Mouse (Mus musculus) lung, adult 2 months (tissue): Measurements from ENCODE around the gene Trp53rkb. TPM values are rescaled to one million over a fixed set of nuclear protein-coding genes. Genes with fewer than 3 reads are reported as not detected.
"Not testable (repeated sequence)": the region's sequence is repeated elsewhere in the genome, so short reads cannot be mapped to it uniquely, and the experiment has no call there.

ENCODE experiments used
- DNase-seq: peaks from one replicate; pipeline ENCODE4 v3.0.0; 2022
- H3K4me1 ChIP-seq: fragments of 200-500 bp; 2 replicates; pipeline ENCODE4 v1.6.1; 2011; ENCODE audit warnings: low read length; ENCODE audit not compliant: control insufficient read depth, insufficient read depth
- H3K4me3 ChIP-seq: fragments of 200-500 bp; replicated peaks from 2 replicates; pipeline ENCODE3; 2011; ENCODE audit warnings: low read depth, mild to moderate bottlenecking, control low read depth, low read length; ENCODE audit errors: extremely low read depth
- CTCF ChIP-seq: fragments of 200-500 bp; IDR thresholded peaks from 2 replicates; pipeline ENCODE4 v1.5.1; 2011; ENCODE audit warnings: mild to moderate bottlenecking, low read length, control low read depth; ENCODE audit not compliant: insufficient read depth
- POLR2A ChIP-seq: fragments of 200-500 bp; IDR thresholded peaks from 2 replicates; pipeline ENCODE4 v1.6.1; 2011; ENCODE audit warnings: low read depth, mild to moderate bottlenecking, control low read depth, low read length, borderline replicate concordance; ENCODE audit errors: extremely low read depth
- WGBS: fragments of 180-500 bp; shearing (Covaris S2); methylation state at CpG from one replicate; pipeline ENCODE4 v1.1.7; 2018; 5-methylcytosine and 5-hydroxymethylcytosine counted together
- polyA plus RNA-seq: library from polyadenylated mRNA; depleted of rRNA; stranded (reverse); fragments of >200 nt; gene quantifications from 2 replicates; pipeline ENCODE4 v1.2.3, GENCODE M21; 2012; rRNA removed

The Trp53rkb gene
- polyA plus RNA-seq, result 3.5 TPM in 2 replicates

- TF ChIP-seq POLR2A (no peak), CTCF (no peak)
- DNase-seq, result no peak
These were observed at the start of gene Trp53rkb for GRCm38 (mm10) chr2:166792355-166792754. TSS of gene Trp53rkb (plus strand) at chr2:166792531.

DNA sequence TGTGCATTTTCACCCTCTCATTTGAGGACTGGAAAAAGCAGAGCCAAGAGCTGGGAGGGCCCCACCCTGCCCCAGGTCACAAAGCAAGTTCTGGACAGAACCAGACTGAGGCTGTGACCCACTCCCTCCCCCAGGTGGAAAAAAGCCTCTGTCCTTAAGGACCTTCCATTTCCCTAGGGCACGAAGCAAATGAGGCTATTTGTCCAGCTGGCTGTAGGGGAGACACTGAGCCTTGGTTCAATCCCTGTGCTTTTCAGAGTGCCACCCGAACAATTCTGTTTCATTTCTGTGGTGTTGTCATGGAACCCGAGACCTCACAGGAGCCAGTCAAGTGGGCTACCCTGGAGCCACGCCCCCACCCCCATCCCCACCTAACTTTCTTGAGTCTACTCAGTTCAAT lies 48.8 kb upstream of the Trp53rkb start:
- H3K4me1 ChIP-seq, result no peaks in the 10 kb centered on the region
- TF ChIP-seq POLR2A (no peak), CTCF (no peak)
- DNase-seq, result no peak
- H3K4me3 ChIP-seq, result no peak overlapping the region
- 58% methylated on average over 4 of the region's 4 CpGs for WGBS

More at GRCm38 (mm10) chr2:166792355-166792754, at the start of gene Trp53rkb:
- 65% methylated on average over 5 of the region's 5 CpGs for WGBS
- Histone ChIP-seq H3K4me1 (0 out of 2 replicates have a peak, but pooled peaks cover 3% of the 10 kb centered on the region), H3K4me3 (peak within 1 kb of the TSS; percentile 65)

DNA sequence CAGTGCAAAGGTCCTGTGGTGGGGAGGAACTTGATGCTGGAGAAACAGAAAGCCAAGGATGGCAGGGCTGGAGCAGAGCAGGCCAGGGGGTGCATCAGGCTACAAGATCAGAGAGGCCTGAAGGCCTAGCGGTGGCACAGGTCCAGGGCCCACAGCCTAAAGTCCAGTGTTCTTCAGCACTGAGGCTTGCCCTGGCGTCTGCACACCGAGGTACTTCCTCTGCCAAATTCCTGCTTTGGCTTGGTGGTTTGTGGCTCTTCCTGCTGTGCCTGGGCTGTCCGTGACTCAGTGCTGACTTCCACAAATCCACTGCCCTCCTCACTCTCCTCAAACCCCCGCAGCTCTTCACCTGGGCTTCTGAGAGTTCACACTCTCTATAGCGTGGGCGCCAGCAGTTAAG lies 47.9 kb upstream of the Trp53rkb start:
- 64% methylated on average over 7 of the region's 7 CpGs for WGBS
- DNase-seq, result no peak
- Histone ChIP-seq H3K4me1 (no peaks in the 10 kb centered on the region), H3K4me3 (no peak overlapping the region)
- TF ChIP-seq CTCF (no peak), POLR2A (no peak)

GRCm38 (mm10) chr2:166745849-166746248 lies 46.5 kb upstream of the Trp53rkb start:
- no peak for TF ChIP-seq POLR2A
- DNase-seq, result no peak
- 64% methylated on average over 9 of the region's 9 CpGs for WGBS
- Histone ChIP-seq H3K4me3 (no peak overlapping the region), H3K4me1 (no peaks in the 10 kb centered on the region)

DNA sequence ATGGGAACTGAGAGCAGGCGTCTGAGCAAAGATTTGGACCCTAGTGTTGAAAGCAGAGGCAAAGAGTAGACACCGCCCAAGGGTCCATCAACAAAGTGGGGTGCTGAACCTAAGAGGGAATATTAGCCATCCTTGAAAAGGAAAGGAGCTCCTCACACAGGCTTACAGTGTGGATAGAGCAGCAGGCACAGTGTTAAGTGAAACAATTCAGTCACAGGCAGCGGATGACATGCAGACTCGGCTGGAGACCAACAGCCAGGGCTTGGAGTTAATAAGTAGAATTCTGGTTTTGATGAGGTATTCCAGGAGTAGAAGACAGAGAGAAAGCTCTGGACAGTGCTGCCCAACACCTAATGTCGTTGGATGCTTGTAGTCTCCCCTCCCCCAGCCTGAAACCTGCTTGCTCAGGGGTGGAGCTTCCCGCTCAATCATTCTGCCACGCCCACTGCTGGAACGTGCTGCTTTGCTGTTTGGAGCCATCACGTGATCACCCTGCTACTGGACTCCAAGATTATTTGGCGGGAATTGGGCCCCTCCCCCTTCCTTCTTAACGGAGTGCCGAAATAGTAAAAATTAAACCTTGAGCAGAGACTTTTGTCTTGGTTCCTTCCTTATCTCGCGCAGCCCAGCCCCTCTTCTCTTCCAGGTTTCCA lies 45.9 kb upstream of the Trp53rkb start:
- not testable (repeated sequence) for H3K4me1 ChIP-seq, DNase-seq, H3K4me3 ChIP-seq
- WGBS, result 33% methylated on average over 14 of the region's 14 CpGs

DNA sequence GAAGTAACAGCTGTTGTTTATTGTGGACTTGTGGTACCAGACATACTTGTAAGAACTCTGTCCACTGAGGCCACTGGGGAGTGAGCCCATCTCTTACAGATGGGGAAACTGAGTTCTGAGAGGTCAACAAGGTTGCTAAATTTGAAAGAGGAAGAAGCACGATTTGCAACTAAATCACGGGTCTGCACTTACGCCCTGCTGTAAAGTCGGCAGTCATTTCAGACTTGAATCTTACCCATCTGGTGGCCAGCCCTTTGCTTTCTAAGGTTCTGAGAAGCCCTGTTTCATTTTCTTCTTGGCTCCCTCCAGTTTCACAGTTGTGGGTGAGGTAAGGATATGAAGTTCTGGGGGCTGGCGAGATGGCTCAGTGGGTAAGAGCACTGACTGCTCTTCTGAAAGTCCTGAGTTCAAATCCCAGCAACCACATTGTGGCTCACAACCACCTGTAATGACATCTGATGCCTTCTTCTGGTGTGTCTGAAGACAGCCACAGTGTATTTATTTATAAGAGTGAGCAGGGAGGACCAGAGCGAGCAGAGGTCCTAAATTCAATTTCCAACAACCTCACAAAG lies 41.6 kb upstream of the Trp53rkb start:
- TF ChIP-seq POLR2A, result no peak
- TF ChIP-seq CTCF, result no peak
- DNase-seq, result no peak
- Histone ChIP-seq H3K4me1 (no peaks in the 10 kb centered on the region), H3K4me3 (no peak overlapping the region)
- WGBS, result 86% methylated on average over 6 of the region's 6 CpGs

- DNase-seq, result no peak
- TF ChIP-seq CTCF, result no peak
- no peak for TF ChIP-seq POLR2A
- Histone ChIP-seq H3K4me1 (no peaks in the 10 kb centered on the region), H3K4me3 (no peak overlapping the region)
- WGBS, result 35% methylated on average over 4 of the region's 4 CpGs
These were observed 38.1 kb upstream of the Trp53rkb start for GRCm38 (mm10) chr2:166754194-166754593.

- WGBS, result 48% methylated on average over 7 of the region's 7 CpGs
- TF ChIP-seq CTCF (no peak), POLR2A (no peak)
- Histone ChIP-seq H3K4me3 (no peak overlapping the region), H3K4me1 (no peaks in the 10 kb centered on the region)
- no peak for DNase-seq
These were observed 37.6 kb upstream of the Trp53rkb start for GRCm38 (mm10) chr2:166754760-166755159.

DNA sequence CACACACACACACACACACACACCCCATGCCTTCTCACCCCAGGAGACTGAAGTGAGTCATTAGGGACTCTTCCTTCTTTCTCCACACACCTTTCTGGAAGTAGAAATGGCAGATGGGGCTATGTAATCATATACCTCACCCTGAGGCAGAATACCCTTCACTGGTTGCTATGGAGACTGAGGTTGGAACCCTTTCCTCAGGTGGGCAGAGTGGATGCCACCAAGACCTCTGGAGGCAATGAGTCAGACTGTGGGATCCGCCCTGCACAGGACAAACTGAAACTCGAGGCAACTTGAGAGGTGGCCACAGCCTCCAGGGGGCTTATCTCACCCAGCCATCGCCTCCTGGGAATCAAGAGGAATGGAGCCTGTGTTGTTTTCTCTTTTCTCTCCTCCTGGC lies 34.4 kb upstream of the Trp53rkb start:
- 27% methylated on average over 3 of the region's 3 CpGs for WGBS
- DNase-seq, result no peak
- no peak for TF ChIP-seq POLR2A
- TF ChIP-seq CTCF, result no peak

GRCm38 (mm10) chr2:166764051-166764450 lies 28.3 kb upstream of the Trp53rkb start:
- no peak for DNase-seq
- TF ChIP-seq CTCF (no peak), POLR2A (no peak)
- Histone ChIP-seq H3K4me1 (no peaks in the 10 kb centered on the region), H3K4me3 (no peak overlapping the region)
- WGBS, result 66% methylated on average over 5 of the region's 5 CpGs

More for the DNA sequence above, 34.4 kb upstream of the Trp53rkb start:
- Histone ChIP-seq H3K4me3 (no peak overlapping the region), H3K4me1 (no peaks in the 10 kb centered on the region)
